Mouse (Mus musculus) thymus, adult 2 months (tissue): ENCODE data around the gene Gm4869.

Experiments
- CTCF ChIP-seq: fragments of 200-500 bp; IDR thresholded peaks from 2 replicates; pipeline ENCODE4 v1.5.1; 2012; ENCODE audit warnings: mild to moderate bottlenecking, control low read depth, low read length, moderate library complexity, borderline replicate concordance; ENCODE audit not compliant: control insufficient read depth, poor library complexity, insufficient read depth; ENCODE audit errors: extremely low read depth
- POLR2A ChIP-seq: fragments of 200-500 bp; IDR thresholded peaks from 2 replicates; pipeline ENCODE4 v1.6.1; 2012; ENCODE audit warnings: mild to moderate bottlenecking, low read length, control low read depth, moderate library complexity; ENCODE audit not compliant: control insufficient read depth, poor library complexity, insufficient read depth; ENCODE audit errors: extremely low read depth

GRCm38 (mm10) chr5:140441406-140441805, 4.0 kb upstream of the Gm4869 start:
- TF ChIP-seq POLR2A: no peak
- no peak for TF ChIP-seq CTCF
